Mouse (Mus musculus) thymus, postnatal 4 days (tissue): Measurements from ENCODE around the gene Exd2.

Experiments
- DNase-seq: peaks from one replicate; pipeline ENCODE4 v3.0.0; 2021

Exd2 gene

DNA sequence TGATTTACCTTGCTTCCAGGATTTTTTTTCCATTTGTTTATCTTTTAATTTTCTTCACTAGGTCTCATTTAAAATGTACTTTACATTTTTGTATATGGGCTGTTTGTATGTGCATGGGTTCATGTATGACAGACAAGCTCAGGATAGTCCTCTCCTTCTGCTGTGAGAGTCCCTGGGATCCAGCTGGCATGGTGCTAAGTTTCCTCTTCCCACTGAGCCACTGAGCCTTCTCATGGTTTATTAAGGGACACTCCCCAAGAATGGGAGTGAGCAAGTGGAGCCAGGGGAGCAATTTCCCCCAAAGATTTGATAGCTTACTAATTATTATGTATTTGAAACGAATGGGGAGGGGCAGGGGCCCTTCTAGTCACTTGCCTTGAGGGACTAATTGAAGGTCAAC lies 37.6 kb downstream of the Exd2 start:
- no peak for DNase-seq

DNA sequence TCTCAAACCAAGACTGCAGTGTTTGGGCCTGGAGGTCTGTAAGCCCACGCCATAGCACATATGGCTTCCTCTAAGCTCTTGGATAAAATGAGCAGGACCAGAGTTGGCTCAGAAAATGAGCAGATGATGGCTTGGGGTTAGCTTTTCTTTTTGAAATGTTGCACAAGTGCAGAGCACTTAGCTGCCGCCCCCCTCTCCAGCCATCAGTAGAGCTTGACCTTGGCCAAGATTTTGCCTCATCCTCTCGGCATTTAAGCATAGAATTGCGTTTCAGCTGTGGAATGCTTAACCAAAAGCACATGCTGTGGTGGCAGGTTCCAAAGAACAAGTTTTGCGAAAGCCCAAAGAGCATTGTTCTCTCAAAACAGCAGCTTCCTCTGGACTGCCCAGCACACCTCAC lies 41.8 kb downstream of the Exd2 start:
- DNase-seq = no peak

DNA sequence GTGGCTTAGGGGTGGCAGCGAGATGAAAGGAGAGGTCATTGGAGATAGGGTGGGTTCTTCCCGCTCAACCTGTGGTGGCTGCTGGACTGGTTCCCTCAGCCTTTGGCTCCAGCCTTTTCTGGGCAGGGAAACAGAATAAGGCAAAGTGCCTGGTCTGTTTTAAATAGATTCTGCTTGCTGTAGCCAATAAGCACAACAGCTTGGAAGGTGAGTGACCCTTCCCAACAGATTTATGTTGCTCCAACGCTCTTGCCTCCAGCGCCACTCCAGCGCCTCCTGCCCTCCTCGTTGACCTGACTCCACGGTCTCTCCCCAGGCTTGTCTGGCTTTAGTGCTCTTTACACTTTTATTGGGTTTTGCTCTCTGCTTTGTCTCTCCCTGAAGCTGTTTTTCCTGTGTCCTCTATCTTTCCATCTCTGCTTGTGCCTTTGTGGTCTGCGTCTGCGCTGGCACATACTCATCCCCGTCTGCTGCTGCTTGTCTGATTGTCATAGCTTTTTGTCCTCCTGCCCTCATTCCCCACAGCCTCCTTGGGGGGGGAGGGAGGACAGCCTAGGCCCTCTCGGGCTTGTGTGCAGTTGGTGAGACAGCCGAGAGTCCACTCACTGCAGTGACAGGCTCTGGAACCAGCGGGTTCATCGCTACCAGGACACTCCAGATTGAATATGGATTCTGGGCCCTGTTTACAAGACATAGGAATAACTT lies 44.3 kb downstream of the Exd2 start:
- no peak for DNase-seq

DNA sequence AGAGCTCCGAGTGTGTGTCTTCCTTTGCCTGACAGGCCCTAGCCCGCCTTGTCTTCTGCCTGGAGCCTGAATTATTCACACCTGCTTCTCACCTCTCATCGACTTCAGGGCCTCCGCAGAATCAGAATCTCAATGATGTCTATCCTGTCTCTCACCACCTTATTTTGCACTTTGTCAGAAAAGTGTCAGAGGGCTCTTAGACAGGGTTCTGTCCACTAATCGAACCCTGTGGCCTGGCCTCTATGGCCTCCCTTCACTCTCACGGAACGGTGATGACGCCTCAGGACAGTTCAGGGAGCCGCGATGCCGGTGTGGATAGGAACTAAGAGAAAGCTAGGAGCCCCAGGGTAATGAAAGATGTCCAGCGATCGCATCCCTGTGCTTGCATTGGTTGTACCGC lies 55.1 kb downstream of the Exd2 start, which contains the start of gene Galnt16:
Gene Galnt16 (plus strand): TSS at position 301 of the 400 bp plus-strand sequence.
- no peak for DNase-seq

DNA sequence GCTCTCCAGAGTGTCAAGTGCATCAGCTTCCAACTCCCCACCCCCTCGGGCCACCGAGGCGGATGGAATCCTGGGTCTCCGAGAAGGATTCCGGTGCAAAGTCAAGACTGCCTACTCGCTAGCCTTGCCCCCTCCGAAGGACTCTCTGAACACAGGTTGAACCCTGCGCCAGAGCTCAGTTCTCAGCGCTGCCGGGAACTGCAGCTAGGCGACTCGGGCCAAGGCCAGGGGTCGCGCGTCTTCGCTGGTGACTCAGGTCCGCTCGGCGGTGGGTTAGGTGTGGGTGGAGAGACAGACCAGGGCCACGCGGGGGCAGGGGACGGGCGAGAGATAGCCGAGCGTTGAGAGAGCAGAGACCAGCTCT lies 55.5 kb downstream of the Exd2 start:
- peak; percentile 17 for DNase-seq

DNA sequence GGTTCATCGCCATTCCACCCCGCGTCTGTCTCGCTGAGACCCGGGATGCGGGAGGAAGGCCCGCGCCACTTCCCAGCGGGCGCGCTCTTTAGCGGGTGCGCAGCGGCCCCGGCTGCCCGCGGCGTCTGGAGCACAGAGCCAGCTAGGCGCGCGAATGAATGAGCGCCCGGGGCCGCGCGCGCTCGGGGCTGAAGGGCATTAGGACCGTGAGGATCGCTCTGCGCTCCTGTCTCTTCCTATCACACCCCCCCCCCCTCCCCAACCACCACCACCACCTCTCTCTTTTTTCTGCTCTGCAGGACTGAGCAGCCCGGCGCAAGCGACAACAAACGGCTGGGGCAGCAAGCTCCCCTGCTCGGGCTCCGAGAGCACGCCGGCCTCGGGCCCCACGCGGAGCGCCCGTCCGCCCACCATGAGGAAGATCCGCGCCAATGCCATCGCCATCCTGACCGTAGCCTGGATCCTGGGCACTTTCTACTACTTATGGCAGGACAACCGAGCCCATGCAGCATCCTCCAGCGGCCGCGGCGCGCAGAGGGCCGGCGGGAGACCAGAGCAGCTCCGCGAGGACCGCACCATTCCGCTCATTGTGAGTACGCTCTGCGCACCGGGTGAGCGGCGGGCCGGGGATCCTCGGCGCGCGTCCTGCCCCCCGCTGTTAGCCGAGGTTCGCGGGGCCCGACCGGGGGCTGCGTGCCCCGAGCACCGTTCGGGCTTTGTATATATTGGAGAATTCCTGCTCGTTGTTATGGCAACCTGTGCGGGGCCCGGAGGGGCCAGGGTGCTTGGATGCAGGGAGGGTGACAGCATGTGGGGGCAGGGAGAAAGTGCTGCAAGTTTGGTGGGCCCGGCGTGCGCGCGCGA lies 56.1 kb downstream of the Exd2 start:
- peak; percentile 21 for DNase-seq

DNA sequence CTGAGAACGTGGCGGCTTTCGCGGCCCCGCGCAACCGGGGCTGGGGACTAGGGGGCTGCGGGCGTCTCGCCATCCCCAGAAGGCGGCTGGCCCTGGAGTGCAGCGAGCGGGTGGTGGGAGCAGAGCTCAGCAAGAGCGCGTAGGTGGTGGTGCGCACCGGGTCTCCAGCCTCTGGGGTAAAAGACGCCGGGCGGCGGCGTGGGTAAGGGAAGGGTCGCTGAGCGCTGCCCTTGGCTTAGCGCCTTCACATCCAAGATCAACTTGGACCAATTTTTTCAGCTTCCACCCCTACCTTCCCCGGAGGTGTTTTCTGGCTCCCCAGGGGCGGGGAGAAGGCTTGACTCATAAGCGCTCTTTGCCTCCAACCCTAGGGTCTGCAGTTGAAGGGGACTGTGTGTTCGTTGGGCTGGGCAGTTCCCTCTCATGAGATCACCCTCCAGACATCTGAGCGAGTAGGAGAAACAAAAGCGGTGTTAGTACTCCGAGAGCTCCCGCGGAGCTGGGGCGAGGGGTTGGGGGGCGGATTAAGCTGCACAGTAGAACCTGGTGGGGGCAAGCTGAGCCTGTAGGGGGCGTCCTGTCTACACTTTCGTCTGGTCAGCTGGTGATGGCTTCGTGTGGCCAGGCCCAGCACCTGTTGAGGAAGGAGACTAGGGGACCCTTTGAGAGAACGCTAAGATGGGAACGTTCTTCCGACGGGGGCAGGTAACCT lies 56.9 kb downstream of the Exd2 start:
- peak; percentile 20 for DNase-seq

DNA sequence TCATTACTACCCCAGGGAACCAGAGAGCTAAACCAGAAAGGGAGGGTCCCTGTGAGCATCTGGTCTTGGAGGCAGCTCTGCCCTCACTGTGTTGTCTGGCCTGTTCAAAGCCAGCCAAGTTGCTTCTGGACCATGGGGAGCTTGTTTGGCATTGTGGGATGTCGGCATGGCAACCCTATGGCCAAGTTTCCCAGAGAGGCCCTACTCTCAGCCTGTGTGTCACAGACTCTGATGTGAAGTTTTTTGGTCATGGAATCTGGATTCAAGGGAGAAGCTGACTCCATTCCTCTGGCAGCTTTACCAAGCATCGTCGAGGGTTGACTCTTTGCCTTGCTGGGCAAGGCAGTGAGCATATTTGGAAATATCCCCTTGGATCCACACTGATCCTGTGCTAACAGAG lies 59.1 kb downstream of the Exd2 start:
- no peak for DNase-seq

DNA sequence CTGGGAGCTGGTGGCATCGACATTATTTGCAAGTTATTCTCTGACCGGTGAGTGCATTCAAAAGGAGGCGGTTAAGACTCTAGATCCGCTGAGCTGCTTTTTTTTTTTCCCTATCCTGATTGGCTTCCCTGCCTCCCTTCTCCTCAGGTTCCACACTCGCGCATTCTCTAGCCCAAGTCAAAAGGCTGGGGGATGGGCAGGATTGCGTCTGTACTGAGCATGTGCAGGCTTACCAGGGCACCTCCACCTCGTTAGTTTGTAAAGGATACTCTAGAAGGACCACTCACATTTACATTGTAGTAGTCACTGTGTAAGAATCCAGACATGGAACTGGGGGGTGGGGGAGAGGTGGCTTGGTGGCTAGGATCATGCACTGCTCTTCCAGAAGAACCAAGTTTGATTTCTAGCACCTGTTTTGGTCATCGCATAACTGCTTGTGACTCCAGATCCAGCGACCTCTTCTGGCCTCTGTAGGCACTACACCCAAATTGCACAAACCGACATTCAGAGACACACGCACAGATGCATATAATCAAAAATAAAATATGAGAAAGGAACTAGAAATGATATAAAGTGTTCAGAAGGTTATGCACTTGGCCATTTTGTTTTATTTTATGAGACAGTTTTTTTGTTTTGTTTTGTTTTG lies 61.5 kb downstream of the Exd2 start:
- no peak for DNase-seq

DNA sequence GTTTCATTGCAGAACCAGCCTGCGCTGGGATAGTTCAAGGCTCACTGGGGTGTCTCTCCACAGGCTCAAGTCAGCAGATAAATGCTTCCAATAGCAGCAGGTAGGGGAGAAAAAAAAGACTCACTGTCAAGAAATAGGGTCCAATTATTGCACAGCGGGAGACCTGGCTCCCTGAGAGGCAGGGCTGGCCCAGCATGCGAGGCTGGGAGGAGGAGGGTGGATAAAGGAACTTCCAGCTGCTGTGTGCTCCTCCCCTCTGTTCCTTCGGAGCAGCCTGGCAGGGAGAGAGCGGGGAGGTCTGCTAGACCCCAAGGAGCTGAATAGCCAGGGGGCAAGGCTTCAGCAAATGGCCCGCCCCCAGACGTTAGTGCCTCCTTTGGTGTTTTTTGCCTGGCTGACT lies 62.6 kb downstream of the Exd2 start:
- no peak for DNase-seq

DNA sequence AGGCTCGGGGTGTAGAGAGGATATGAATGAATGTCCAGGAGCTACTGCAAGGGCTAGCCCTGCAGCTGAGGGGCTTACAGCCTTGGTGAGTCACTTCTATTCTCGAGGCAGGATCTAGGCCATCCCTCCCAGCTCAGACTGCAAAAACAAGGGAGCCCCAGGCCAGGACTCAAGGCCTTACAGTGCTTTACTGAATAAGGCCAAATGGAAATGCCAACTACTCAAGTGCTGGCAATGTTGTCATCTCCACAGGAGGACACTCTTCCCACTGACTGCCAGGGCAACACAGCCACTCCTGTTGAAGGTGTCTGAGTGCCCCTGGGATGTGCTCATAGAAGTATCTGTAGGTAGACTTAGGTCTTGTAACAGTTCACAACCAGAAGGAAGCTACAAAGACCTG lies 63.6 kb downstream of the Exd2 start:
- no peak for DNase-seq

DNA sequence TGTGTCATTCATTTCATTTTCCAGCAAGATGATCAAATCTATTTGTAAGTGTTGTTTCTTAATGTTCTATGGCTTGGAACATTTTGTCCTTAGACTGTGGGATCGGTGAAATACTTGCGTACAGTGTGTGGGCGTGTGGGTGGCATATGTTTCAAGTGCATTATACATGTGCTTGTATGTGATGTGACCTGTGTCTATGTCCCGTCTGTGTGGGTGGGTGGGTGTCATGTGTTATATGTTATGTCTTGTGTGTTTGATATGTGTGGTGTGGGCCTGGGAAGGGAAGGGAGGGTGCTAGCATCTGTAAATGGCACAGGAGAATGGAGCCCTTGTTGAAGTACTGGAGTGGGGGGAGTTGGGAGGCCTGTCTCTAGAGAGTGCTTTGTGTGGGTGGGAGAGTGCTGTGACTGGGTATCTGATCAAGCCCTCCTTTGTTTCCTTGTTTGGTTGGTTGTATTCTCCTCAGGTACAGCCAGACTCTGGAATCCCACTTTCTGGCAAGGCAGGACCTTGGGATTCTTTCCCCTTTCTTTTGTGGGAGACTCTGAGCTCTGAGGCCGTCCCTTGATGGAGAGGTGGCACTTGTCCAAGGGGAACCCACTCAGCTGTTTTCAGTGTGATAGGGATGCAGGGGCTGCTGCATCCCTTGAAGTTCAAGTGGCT lies 65.0 kb downstream of the Exd2 start:
- no peak for DNase-seq

DNA sequence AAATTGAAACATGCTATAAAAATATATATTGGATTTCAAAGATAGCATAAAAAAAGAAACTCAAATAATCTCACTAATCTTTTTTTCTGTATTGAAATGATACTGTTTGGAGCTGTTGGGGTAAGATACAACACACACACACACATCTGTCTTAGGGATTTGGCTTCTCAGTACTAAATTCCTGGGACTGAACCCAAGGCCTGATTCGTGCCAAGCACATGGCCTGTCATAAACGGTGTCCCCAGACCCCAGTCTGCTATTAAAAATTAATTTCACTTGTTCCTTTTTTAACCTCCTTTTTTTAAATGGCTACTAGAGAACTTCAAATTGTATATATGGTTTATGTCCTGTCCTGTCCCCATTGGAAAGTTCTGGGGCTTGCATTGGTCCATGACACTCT lies 67.2 kb downstream of the Exd2 start:
- no peak for DNase-seq

DNA sequence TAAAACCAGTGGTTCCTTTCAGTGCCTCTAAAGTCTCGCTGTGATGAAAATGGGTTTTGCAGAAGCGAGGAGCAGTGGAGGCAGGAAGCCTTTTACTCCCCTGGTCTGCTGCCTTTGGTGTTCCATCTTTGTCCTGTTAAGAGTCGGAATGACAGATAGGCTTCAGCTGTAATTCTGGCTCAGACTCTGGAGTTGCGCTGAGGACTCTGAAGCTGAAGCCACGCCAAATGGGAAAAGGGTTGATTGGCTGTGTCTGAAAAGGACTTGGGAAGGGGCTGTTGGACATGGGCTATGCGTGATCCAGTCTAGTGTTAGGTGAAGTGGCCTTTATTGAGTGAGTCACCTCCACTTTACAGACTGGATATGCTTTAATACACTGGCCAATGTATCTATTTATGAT lies 67.7 kb downstream of the Exd2 start:
- DNase-seq = no peak

DNA sequence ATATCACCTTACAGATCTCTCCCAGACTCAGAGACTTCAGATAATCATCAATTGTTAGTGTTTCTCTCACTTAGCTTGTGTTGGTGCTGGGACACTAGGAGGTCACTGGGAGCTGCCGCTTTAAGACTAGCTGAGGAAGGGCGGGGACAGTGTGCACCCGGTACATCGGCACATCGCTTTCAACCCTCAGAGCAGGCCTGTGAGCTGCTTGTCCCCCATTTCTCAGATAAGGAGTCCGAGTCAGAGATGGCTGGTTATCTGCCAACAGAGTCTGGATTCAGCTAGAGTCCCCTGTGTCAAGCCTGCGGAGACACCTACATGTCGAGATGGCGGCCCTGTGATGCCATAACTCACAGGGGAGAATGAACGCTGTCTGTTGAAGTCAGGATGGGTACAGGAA lies 68.7 kb downstream of the Exd2 start:
- no peak for DNase-seq

DNA sequence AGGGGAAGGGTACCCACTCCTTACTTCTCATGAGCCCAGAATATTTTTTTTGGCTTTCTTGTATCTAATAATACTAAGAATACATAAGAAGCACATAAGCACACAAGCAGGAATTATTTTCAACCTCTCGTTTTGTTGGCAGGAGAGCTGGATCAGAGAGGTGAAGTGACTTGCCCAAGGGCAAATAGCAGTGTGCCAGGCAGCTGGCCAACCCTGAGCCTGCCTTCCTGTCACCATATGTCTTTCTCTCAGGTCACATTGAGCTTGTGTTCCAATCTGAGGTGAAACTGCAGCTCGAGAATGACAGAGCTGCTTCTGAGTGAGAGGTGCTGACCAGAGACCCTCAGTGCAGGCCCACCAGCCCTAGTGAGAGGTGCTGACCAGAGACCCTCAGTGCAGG lies 71.0 kb downstream of the Exd2 start:
- DNase-seq = no peak

DNA sequence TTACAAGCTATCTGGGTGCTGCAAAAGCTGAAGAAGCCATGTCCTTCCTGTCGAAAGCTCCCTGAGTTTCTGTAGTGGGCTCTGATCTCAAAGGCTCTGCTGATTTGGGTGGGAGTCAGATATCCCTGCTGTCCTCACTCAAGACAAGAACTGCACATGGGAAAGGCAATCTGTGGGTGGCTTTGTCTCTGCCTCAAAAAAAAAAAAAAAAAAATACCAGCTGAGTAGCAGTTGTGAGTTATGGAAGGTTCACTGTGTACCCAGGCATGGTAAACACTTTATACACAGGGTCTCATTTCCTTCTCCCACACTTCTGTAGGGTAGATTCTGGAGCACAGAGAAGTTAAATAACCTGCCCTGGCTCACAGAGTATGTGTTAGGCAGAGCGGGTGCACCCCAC lies 74.4 kb downstream of the Exd2 start:
- DNase-seq = no peak

DNA sequence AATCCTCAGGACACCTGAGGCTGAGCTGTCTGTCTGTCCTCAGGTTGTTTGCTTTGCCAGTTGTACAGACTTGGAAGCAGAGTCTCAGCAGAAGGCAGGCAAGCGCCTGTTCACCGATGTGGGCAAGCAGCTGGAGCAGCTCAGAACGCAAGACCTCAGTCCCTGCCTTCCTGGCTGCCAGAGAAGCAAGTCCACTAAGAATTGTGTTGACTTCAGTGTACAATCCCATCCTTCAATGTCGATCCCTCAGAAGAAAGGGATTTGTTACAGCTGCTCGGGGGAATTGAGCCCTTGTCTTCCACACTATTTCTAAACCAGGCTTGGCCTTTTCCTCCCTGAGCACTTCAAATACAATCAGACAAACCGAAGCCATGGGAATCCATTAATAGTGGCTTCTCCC lies 75.4 kb downstream of the Exd2 start:
- DNase-seq = no peak

DNA sequence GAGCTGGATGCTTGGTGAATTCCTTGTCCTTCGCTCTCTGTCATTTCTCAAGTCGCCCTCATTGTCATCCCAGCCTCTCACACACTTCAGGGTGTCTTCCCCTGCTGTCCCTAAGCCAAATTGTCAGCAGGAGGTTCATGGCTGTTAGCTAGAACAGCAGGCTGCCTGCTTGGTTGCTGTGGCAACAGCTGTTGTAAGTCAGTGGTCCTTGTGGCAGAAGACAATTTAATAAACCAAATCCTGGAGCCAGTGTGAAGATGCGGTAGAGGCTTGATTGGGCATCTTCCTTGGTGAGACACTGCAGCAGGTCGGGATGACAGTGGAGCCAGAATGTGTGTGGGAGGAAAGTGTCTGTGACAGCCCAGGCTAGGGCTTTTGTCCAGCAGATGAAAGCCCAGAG lies 82.4 kb downstream of the Exd2 start:
- no peak for DNase-seq

DNA sequence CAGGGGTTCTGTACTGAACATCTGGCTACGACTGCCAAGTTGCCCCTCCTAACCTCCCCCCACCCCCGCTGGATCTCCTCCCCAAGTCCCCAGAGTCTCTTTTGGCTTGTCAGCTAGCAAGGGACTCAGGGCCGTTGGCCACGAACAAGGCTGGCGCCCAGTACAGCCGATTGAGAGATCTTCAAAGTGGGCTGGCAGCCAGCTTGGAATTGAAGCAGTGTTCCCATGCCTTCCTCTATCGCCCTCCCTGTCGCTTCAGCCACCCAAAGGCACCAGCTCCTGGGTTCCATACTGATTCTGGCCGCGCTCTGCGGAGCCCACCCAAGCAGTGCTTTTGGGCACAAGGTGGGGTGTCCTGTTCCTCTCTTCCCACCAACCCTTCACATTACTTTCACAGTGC lies 86.8 kb downstream of the Exd2 start:
- no peak for DNase-seq
